Mouse (Mus musculus) thymus, adult 2 months (tissue): ENCODE measurements at regions not wholly inside any gene's neighbourhood (a gene's known extent, or its start where the extent isn't known, plus 50 kb on each side); places are given as distances from the start of the nearest gene placed in this dataset.

Experiments
- DNase-seq: peaks from one replicate; pipeline ENCODE4 v3.0.0; 2021
- H3K27ac ChIP-seq: fragments of 200-500 bp; 2 replicates; pipeline ENCODE4 v1.5.1; 2012; ENCODE audit warnings: low read length, control low read depth; ENCODE audit not compliant: control insufficient read depth, insufficient read depth
- H3K27me3 ChIP-seq: fragments of 200-500 bp; 2 replicates; pipeline ENCODE4 v1.6.1; 2012; ENCODE audit warnings: mild to moderate bottlenecking, low read length, moderate library complexity, mixed read lengths; ENCODE audit not compliant: control insufficient read depth, insufficient read depth
- H3K36me3 ChIP-seq: fragments of 200-500 bp; 2 replicates; pipeline ENCODE4 v1.6.1; 2012; ENCODE audit warnings: mild to moderate bottlenecking, low read length, moderate library complexity; ENCODE audit not compliant: control insufficient read depth, insufficient read depth
- H3K4me1 ChIP-seq: fragments of 200-500 bp; replicated peaks from 2 replicates; pipeline ENCODE4 v1.6.1; 2012; ENCODE audit warnings: low read length; ENCODE audit not compliant: control insufficient read depth, insufficient read depth
- H3K4me3 ChIP-seq: fragments of 200-500 bp; 2 replicates; pipeline ENCODE4 v1.5.1; 2012; ENCODE audit warnings: mild to moderate bottlenecking, low read length, control low read depth, moderate library complexity; ENCODE audit not compliant: control insufficient read depth, insufficient read depth
- CTCF ChIP-seq: fragments of 200-500 bp; IDR thresholded peaks from 2 replicates; pipeline ENCODE4 v1.5.1; 2012; ENCODE audit warnings: mild to moderate bottlenecking, control low read depth, low read length, moderate library complexity, borderline replicate concordance; ENCODE audit not compliant: control insufficient read depth, poor library complexity, insufficient read depth; ENCODE audit errors: extremely low read depth
- POLR2A ChIP-seq: fragments of 200-500 bp; IDR thresholded peaks from 2 replicates; pipeline ENCODE4 v1.6.1; 2012; ENCODE audit warnings: mild to moderate bottlenecking, low read length, control low read depth, moderate library complexity; ENCODE audit not compliant: control insufficient read depth, poor library complexity, insufficient read depth; ENCODE audit errors: extremely low read depth
- WGBS: fragments of 180-500 bp; shearing (Covaris S2); methylation state at CpG from one replicate; pipeline ENCODE4 v1.1.7; 2018; 5-methylcytosine and 5-hydroxymethylcytosine counted together

GRCm38 (mm10) chr8:109355168-109355567, 138.7 kb upstream of the Pmfbp1 start:
- H3K4me3 ChIP-seq: no peak overlapping the region
- no peak for DNase-seq
- H3K27ac ChIP-seq: no peak overlapping the region
- H3K36me3 ChIP-seq: no peaks in the 10 kb centered on the region
- H3K4me1 ChIP-seq: no peaks in the 10 kb centered on the region
- 78% methylated on average over 9 of the region's 9 CpGs for WGBS
- no peaks in the 10 kb centered on the region; the same call in 1 of the 2 replicates for H3K27me3 ChIP-seq
- no peak for TF ChIP-seq POLR2A
- no peak for TF ChIP-seq CTCF

DNA sequence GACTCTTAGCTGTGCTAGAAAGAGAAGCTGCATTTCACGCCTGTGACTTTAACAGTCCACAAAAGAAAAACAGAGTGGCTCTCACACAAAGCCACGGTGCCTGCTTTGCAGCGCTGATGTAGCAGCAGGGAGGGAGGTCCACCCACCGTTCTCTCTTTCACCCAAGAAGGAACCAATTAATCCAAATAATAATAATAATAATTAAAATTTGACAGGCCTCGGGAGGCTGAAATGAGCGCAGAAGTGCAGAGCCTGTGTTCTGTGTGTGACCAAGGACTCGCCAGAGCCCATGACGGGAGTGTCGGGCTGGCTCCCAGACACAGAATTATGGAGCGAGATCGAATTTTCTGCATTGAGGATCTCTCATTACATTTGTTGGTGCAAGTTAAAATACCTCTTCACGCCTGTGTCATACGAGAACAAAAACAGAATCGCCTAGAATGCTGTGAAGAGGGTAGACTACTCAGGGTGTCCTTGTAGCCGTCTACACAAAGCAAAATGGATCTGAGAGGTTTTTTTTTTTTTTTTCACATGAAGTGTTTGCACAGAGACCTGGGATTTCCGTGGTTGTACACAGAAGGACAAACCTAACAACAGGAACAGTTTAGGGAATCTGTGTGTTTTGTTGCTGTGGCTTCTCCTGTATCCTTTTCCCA, 134.3 kb upstream of the Pmfbp1 start:
- Histone ChIP-seq H3K4me1 (no peaks in the 10 kb centered on the region), H3K27ac (no peak overlapping the region), H3K27me3 (no peaks in the 10 kb centered on the region), H3K4me3 (no peak overlapping the region), H3K36me3 (no peaks in the 10 kb centered on the region)
- no peak for DNase-seq
- TF ChIP-seq CTCF: no peak
- no peak for TF ChIP-seq POLR2A
- 72% methylated on average over 16 of the region's 16 CpGs for WGBS

DNA sequence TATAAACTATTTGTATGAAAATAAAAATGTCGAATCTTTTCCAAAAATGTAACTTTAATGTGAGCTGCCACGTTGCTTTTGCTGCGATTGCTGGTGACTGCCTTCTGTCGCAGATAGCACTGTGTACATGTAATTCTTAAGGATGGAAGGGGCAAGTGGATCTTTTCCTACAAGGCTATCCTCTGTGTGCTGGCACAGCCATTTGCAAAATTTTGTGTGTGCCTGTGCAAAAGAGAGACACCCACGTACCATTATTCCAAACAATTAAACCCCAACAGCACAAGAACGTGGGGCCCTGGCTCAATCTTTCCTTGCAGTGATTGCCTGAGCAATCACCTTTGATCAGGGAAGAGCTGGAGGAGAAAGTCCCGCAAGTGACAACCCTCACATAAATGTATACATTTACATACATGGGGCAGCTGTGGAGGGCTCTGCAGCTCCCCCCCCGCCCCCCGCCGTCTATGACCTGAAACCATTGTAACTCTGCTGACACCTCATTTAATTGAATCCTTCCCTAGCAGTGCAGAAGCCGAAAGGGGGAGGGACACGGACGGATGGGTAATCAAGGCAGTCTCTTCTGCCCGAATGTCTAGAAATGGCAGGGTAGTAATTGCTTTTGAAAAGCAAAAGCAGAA, 133.6 kb upstream of the Pmfbp1 start:
- H3K4me3 ChIP-seq: no peak overlapping the region
- H3K27me3 ChIP-seq: no peaks in the 10 kb centered on the region
- WGBS: 58% methylated on average over 14 of the region's 14 CpGs
- H3K36me3 ChIP-seq: no peaks in the 10 kb centered on the region
- H3K27ac ChIP-seq: no peak overlapping the region
- no peak for DNase-seq
- no peaks in the 10 kb centered on the region for H3K4me1 ChIP-seq
- TF ChIP-seq CTCF: no peak
- no peak for TF ChIP-seq POLR2A

DNA sequence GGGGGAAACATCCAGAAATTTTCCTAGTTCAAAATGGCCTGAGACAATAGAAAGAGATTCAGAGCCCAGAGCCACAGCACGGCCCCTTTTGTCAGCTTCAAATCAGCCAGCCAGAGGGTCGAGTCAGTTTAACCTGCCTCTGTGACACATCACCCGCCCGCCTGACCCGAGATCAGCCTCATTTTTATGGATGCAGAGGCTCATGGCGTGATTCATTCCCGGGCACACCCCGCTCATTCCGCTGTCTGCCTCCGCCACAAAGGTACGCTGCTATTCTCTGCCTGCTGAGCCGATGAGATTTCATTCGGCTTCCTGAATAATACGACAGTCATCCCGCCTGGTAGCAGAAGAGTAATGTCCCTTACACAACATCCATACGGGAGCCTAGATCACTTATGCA, 132.9 kb upstream of the Pmfbp1 start:
- Histone ChIP-seq H3K27me3 (no peaks in the 10 kb centered on the region), H3K4me3 (no peak overlapping the region), H3K4me1 (no peaks in the 10 kb centered on the region), H3K36me3 (no peaks in the 10 kb centered on the region), H3K27ac (no peak overlapping the region)
- 33% methylated on average over 16 of the region's 16 CpGs for WGBS
- no peak for DNase-seq
- TF ChIP-seq CTCF (no peak), POLR2A (no peak)

DNA sequence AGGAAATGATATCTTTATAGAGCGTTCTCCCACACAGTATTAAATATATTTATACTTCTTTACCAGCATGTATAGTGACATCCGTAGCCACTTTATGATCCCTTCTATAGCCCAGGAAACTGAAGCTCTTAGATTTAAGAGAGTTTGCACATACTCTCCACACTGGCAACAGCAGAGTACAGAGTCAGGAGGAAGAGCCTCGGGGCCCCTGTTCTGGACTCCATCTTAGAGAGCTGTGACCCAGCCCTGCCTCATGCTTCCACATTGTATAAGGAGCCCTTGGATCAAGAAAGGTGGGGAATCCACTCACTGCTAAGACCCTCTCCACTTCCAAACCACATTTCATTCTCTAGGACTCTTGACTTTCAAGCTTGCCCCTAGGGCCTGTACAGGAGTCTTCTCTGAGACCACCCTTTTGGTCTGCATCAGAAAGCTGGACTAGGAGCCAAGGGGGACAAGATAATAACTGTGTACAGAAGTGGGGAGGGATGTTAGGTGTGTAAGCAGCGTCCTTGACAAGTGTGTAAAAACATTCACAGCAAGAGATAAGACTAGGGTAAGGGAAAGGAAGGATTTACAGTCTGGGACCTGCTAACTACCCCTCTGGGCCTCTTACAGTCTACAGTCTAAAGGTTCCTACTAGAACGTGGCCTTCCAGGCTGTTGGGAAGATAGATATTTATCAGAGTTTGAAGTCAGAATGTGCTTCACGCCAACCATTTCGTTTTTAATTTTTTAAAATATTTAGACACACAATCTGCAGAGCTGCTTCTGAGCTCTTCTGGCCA, 132.1 kb upstream of the Pmfbp1 start:
- no peaks in the 10 kb centered on the region for H3K36me3 ChIP-seq
- H3K27me3 ChIP-seq: no peaks in the 10 kb centered on the region
- WGBS: 84% methylated on average over 7 of the region's 7 CpGs
- H3K27ac ChIP-seq: no peak overlapping the region
- no peaks in the 10 kb centered on the region for H3K4me1 ChIP-seq
- TF ChIP-seq CTCF (no peak), POLR2A (no peak)
- DNase-seq: no peak
- no peak overlapping the region for H3K4me3 ChIP-seq

DNA sequence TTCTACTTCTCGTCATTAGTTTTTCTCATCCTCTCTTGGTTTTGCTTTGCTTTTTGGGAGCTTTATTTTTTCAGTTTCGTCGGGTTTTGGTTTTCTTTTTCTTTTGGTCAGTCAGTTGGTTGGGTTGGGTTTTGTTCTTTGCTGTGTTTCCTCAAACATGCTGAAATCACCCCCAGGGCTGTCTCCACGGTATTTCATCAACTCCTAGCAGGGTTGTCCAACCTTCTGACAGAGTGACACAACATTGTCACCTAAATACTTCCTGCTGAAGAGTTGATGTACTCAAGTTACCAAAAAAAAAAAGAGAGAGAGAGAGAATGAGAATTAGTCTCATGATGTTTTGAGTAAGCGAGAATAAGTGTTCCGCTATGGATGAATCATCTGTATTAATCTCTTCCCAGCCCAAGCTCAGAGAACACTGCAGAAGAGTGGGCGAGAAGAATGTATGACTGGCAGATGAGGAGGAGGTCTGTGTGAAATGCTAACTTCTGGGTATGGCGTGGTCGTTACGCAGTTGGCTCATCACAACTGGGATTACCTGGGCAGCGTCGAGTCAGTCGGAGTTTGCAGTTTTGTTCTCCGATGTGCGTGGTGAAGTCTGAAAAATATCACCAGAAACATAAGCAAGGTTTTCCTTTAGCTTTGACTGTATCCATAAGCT, 130.5 kb upstream of the Pmfbp1 start:
- H3K27me3 ChIP-seq: no peaks in the 10 kb centered on the region
- H3K4me3 ChIP-seq: no peak overlapping the region
- no peak for DNase-seq
- TF ChIP-seq POLR2A: no peak
- no peak for TF ChIP-seq CTCF
- H3K4me1 ChIP-seq: no peaks in the 10 kb centered on the region
- no peaks in the 10 kb centered on the region for H3K36me3 ChIP-seq
- no peak overlapping the region for H3K27ac ChIP-seq
- 93% methylated on average over 15 of the region's 15 CpGs for WGBS
